Mouse (Mus musculus): ENCODE measurements around the gene Casr.

Casr gene

DNA sequence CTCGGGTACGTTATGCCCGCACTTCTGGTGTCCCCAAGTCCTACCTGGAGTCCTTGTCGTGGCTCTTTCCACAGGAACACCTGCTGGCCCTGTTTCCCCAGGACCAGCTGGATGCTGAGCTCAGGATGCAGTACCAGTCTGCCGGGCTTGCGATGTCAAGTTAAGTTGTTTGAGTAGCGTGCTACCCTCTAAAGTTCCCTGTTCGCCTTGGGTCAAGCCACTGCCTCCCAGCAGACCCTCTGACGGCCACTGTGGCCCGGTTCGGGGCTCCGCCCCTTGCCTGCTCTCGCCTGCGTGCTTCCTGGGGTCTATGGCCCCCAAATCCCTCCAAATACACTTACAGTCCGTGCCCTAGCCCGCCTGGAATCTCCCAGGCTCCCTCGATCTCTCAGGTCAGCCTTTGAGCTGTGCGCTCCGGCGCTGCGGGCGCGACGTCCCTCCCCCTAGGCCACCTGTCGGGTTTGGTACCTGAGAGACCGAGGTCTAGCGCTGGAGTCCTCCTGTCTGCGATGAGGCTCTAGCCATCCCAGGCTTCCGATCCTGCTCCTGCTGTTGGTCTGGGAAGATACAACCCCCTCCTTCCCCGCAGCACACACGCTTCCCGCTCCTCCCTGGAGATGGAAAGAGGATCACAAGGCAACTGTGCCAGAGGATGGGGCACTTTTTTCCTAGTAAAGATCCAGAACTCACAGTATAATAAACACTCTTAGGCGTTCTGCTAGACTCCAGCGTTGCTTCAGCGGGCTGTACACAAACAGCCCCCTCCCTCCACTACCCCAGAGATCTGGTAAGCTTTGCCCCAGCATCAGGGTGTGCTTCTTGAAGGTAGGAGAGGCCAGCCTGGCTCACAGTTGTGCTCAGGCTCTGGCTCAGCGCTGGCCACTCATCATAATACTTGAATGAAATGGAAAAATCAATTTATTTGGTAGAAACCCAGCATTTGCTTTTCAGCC, at the start of gene Casr:
Gene Casr, minus strand, starts transcription at position 756 of the 953 bp plus-strand sequence.
- DNase-seq = no peak

DNA sequence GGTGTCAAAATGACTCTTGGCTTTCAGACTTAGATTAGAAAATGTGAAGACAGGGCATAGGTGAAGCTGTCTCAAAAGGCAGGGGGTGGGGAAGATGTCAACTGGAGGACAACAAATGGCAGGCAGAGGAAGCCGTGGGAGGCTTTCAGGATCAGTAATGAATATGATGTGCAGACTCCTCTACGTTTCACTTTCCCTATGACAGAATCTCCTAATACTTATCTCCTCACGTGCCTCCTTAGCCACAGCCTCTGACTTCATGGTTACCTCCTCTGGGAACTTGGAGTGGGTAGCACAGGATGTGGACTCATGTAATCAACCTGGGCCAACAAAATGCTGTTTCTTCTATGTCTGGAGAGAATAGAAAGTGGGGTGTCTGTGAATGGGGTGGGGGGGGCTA, 40.7 kb upstream of the Casr start:
- DNase-seq = no peak

DNA sequence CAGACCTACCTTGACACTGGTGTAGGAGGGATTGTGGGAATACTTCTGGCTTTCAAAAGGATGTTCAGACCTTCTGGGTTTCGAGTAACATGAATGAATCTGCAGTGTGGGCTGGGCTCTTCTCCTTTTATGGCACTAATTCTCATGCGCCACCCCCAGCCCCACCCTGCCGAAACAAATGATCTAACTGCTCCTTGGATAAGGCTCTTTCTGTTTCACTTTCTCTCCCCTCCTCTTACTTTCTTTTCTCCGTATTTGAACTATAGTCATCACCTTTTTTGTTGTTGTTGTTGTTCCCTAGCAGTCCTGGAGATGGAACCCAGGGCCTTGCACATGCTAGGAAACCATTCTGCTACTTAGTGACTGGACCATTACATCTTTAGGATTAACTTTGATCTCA, 36.3 kb upstream of the Casr start:
- no peak for DNase-seq

DNA sequence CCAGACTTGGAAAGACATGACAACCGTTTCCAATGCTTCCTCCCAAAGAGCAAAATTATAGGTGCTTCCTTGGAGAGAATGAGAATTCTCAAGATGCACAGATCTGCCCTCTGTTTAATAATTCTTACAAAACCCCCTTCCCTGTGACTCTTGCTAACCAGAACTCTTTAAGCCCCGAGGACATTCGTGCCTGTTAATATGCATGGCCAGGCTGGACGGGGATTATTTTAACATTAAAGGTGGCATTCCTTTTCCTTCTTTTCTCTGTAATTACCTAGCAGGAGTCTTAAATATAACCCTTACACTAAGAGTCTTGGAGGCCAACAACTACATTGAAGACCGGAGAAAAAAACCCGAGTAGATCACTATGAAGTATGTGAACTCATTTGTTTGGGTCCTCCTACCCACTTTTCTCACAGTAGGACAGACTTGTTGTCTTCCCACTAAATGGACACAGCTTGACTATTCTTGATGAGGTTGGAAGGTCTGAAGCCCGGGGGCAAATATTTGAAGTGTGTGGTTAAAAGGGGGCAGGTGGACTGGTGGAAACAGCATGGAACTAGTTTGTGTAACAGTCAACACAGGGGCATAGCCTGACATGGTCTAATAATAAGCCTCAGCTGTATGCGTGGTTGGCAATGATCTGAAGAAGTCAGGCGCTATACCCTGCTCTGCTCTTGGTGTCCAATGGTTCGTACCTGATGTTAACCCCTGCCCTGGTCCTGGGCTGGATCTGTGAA, 34.9 kb upstream of the Casr start:
- DNase-seq = no peak

DNA sequence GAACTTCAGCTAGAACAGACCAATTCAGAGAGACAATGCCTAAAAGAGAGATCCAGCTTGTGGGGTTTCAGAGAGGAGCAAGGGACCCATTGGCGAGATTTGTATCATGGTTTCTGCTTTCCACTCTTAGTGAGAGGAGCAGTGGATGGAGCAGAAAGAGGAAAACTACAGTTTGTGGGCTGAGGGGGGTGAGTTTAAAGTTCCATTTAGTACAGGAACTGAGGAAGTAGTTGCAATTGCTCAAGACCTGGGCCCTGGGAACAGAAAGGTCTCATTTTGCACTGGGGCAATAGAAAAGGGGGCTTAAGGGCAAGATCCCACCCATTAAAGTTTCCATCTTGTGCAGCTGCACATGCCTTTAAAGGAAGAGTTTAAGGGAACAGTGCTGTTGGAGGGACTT, 28.0 kb upstream of the Casr start:
- peak; percentile 1 for DNase-seq

DNA sequence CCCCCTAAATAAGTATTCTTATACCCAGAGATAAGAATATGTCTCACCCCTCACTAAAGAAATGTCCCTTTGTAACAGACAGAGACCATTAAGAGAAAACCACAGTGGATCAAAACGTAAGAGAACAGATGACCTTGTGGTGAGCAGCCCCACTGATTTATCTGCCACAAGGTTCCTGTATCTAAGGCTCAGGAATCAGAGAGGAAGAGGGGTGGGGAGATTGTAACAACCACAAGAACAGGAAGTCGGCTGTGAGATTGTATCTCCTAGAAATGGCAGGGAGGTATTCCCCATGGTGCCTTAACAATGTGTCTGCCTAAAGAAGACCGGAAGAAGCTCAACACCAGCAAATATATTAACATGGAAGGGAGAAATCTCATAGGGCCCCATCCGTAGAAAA, 26.0 kb upstream of the Casr start:
- peak; percentile 6 for DNase-seq

DNA sequence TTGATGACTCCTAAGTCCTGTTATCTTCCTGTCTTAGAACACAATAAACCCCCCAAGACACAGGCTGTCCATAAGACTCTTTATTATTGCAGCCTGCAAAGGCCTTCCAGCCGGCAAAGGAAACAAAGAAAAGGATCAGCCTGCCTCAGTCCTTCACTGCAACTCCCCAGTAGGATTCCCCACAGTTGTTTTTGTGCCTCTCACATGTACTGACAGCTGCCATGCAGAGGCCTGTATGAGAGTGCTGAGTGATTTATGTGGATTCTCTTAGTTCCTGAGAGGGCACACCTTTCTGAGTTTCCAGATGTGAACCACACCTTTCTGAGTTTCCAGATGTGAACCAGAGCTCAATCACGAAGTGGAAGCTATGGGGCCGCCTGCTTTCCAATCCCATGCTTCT, 20.1 kb upstream of the Casr start:
- no peak for DNase-seq

DNA sequence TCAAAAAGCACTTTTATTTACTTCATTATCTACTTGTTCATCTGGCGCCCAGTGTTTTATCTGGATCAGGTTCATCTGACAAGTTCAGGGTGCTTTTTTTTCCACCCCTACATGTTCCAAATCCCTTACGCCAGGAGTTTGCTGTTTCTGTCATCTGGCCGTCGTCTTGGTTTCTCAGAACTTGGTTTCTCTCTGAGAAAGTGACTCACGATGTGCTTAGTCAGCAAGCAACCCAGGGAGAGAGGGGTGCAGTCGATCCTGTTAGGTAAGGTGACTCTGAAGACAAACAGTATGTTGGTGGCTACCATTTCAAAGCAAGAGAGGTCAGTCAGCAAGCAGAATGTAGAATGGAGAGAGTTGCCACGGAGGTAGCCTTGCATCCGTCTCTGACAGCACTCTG, 10.0 kb upstream of the Casr start:
- DNase-seq = no peak

DNA sequence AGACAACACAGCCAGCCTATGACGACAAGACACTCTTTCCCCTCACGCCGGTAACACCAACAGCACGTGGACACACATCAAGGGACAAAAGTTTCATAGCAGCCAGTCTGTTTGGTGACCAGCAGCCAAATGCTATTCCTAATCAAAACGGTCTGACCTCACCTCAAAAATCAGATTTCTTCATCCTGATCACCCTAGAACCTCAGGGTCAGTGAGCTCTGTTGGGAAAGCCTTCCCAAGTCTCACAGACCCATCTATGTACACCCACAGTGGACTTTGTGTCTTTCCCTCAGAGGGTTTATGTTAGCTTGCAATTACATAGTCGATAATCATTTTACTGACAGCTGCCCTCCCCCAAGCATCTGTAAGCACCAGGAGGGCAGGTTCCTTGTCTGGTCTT, 2.4 kb downstream of the Casr start:
- DNase-seq = no peak

DNA sequence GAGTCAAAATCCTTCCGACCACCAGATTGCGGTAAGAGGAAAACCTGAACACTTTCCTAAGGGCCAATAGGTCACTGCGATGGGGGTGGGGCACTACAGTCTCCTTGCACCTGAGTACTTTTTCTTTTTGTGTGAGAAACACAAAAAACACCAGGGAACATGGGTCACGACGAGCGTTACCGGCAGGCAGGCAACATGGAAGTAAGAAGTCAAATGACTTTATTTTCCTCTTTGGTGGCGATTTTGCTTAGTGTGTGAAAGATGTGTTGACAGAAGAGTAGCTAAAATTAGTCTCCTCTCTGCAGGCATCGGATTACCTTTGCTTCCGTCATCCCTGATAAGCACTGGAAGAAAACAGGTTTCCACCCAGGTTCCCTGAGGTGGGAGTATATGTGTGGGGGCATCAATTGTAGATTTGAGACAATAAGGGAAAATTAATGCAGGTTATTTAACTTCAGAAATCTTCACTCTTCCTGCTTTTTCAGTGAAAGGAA, 6.2 kb downstream of the Casr start:
- no peak for DNase-seq

DNA sequence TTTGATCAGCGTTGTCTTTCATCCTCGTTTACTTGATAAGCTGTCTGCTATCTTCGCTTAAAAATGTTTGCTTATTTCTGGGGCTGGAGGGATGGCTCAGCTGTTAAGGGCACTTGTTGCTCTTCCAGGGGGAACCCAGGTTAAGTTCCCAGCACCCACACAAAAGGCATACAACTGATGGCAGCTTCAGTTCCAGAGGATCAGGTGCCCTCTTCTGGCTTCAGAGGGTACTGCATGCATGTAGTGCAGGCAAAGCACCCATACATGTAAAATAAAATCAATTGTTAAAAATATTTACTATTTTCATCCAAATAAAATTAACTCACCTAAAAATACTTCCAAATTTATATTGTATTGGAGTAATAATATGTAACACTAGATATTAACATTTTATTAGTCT, 8.3 kb downstream of the Casr start:
- no peak for DNase-seq

DNA sequence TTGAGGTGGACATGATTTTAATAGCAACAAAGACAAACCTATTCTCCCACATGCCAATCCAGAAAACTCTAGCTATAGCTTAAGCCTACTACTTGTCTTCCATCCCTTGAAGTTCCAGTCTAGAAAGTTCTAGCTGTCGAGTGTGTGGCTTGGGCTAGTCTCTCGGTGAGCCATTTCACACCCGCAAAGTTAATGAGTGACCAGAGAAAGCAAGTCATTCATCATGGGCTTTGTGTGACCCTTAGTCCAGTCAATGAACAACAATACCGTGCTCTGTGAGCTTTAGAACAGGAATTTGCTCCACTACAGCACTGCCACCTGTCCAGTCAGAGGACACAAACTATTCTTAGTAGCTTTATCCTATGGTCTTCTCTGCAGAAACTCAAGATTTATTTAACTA, 16.6 kb downstream of the Casr start:
- DNase-seq = no peak

DNA sequence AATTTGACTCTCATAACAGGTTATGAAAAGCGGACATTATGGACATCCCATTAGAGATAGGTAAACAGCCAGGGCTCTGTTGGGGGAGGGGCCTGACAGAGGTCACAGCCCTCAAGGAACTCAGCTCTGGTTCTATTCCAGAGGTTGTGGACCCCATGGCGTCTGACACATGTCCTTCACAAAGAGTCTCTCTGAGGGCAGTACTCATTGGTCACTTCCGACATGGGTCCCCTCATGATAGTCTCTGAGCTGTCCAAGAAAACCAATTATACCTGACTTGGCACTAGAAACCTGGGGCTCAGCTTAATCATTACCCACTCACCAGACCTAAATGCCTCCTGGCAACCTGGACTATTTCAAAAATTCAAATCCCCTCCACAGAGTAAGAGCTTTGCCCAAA, 18.9 kb downstream of the Casr start:
- no peak for DNase-seq

DNA sequence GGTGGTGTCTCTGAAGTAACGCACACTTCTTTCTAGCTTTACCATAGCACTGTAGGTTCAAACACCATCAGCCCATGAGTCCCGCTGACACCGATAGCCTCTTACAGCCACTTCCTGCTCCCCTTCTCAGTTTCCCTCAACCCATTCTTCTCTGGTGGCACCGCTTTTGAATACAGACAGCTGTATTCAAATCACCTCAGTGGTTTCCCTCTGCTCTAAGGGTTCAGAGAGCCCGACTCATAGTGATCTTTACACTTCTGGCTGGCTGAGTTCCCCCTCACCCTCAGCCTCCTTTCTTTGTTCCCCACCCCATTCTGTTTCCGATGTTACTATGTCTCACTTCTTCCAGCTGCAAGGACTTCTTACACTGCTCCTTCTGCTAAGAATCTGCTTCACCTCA, 21.1 kb downstream of the Casr start:
- no peak for DNase-seq

DNA sequence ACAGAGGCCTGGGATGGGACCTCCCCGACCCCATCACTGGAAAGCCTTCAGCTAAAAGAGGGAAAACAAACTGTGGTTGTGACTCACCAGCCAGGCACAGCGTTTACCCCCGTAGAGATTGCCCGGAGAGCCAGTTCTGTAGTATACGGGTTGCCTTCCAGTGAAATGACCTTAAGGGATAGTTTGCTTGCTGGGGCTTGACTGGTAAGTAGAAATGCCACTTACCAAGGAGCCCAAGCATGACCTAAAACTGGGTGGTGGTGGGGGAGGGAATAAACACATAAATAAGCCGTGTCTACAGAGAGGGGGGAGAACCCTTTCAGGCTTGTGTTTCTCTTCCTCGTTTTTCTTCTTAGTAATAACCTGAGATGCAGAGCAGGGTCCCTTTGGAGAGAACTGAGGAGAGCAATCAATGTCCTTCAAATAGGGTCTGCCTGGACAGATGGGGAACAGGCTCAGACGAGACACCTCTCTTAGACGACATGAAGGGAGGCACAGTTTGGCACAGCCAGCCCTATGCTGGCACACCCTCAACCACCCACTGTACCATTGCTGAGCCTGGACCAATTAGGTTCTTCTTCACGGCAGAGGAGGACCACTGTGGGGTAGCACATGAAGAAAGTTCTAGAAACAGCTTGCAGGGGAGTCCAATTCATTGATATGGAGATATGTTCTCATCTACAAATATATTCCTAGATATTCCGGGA, 28.8 kb downstream of the Casr start:
- DNase-seq = no peak

DNA sequence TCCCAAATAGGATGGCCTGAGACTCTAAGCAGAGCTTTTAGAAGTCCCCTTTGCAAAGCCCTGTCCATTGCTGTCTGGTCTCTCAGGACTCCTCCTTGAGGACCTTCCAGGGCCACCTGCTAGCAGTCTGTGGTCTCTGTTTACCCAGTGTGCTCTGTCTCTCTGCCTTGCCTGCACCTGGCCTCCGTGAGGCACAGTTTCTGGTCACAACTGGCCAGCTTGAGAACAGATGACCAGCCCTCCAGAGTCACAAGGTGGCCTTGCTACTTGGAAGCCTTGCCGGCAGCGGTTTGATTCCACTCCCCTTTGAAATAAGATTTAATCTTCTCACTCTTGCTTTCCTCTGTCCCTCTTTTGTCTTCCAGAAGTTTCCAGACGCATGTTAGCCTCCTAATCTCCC, 29.9 kb downstream of the Casr start:
- DNase-seq = no peak

DNA sequence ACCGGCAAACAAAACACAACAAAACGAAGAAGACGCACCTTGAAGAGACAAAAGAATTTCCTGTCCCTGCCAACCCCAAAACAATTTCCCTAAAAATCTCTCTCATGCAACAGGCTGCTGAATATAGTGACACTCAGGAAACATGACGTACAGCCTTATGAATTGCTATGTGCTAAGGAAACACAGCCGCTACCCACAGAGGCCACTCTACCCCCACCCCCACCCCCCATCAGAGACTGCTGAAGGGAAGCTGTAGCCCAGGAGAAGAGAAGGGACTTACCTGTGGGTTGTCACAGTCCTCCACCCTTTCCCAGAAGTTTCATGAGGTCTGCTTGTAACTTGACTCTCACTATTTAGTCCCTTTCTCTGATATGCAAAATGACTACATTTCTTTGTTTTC, 30.3 kb downstream of the Casr start:
- no peak for DNase-seq

DNA sequence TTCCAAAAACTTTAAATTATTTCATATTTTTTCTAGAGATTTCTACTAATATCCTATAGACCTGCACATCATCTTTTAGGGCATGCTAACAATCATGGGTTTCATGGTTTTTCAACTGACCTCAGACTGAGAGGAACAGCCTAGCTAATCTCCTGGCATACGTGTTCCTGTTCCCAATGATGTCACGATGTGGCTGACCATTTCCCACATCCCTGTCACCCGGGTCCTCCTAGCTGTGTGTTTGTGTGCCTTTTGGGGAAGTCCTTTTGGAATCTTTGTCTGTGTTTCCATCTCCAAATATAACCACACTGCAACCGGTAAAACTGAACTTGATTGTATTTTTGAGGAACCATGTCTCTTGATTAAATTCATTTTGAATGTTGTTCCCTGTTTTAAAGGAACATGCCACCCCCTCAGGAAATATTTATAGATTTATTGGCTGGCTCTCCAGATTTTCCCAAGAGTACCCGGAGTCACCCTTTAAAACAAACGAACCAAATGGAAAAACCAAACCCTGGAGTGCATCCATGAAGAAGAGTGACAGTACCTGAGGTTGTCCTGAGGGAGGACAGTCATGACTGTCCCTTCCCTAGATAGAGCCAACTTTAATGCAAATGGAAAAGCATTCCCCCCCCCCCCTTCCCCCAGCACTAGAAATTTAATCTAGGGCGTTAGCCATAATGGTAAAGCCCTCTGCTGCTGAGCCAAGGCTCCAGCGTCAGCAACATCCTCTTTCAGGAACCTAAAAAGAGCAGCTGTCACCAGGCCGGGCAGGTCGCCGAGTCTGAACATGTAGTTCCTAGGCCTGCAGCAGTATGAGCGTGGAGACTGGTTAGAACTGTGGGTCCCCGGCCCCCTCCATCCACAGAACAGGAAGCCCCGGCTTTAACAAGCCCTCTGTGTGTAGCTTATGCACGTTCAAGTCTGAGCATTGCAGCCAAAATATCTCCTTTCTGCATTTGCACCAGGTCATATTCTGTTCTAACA, 31.1 kb downstream of the Casr start:
- peak; percentile 7 for DNase-seq

DNA sequence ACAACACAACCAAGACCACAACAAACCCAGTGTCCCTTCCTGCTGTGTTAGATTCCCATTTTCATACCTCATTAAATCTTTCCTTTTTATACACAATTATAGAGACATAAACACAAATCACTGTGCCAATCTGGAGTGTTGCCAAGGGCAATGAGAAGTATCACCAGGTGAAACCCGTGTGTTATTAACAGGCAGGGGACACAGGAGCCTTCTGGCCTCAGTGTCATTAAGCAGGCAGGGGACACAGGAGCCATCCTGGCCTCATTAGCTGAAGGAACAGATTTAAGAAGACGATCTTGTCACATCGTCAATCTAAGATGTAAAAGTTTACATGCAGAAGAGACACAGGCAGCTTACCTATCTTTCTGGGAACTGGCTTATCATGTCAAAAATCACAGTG, 33.1 kb downstream of the Casr start:
- no peak for DNase-seq

DNA sequence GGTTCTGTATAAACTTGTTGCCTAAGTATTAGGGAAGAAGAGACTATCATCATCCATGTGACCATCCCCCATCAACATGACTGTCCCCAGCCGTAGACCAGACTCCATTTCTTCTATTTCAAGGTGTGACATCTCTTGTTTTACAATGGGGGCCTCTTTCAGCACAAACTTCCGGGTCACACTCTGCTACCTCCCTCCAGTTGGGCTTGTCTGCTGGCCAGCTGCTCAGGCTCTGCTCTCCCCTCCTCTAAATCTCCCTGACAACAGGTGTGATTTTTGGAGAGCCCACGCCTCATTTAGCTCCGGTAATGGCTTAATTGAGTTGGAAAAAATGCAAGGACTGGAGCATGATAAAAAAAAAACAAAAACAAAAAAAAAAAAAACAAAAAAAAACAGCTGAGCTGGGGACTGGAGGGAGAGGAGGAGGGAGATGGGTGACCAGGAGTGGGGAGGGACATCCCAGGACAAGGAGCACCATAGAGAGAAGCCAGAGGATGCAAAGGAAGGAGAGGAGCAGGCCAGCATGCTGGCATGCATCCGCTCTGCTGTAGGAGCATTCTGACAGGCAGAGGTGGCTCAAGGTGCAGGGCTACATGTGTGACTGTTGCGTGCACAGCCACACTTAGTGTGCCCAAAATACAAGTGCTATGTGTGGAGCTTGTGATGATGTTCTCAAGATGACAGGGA, 35.2 kb downstream of the Casr start:
- no peak for DNase-seq

DNA sequence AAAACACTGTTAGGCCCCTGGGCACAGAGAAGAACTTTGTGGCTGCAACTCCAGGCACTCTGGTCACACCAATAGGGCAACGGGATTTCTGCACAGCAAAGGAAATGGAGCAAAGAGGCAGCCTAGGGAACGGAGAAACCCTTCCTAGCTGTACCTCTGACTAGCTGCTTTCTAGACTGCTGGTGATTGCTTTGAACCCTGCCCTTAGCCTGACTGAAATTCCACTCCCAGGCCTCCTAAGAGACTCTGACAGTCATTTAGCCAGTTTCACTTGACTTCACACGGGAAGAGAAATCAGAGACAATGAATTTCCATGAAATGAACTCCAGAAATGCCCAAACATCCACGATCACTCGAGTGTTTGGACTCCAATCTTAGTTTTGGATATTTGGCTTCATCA, 38.8 kb downstream of the Casr start:
- DNase-seq = no peak

DNA sequence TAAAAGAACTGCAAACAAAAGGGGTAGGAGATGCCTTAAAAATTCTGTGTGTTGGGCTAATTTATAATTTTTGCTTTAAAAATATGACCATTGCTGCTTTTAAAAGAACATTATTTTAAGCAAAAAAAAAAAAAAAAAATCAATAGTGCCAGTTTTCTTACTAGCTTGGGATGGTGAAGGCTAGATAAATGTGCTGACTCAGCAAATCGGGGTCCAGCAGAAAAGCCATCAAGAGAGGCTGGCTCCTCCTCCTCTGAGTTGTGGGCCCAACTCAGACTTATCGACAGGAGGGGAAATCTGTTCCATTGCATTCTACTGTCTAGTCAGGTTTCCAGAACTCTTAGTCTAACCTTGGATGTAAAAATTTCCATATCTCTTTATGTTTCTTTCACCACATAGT, 45.6 kb downstream of the Casr start:
- DNase-seq = no peak
